Mouse (Mus musculus) kidney, adult 2 months (tissue): ENCODE measurements around the gene Ptpn14. TPM values are rescaled to one million over a fixed set of nuclear protein-coding genes. Genes with fewer than 3 reads are reported as not detected.

Experiments
- DNase-seq: peaks from one replicate; pipeline ENCODE4 v3.0.0; 2021
- H3K27ac ChIP-seq: fragments of 200-500 bp; 2 replicates; pipeline ENCODE4 v1.5.1; 2012; ENCODE audit warnings: low read depth, low read length, control low read depth, inconsistent platforms; ENCODE audit not compliant: insufficient read depth
- H3K27me3 ChIP-seq: fragments of 200-500 bp; replicated peaks from 2 replicates; pipeline ENCODE4 v1.6.1; 2012; ENCODE audit warnings: mild to moderate bottlenecking, moderate library complexity, low read length, inconsistent platforms; ENCODE audit not compliant: control insufficient read depth, insufficient read depth
- H3K36me3 ChIP-seq: fragments of 200-500 bp; 2 replicates; pipeline ENCODE4 v1.6.1; 2012; ENCODE audit warnings: mild to moderate bottlenecking, moderate library complexity, low read length, inconsistent platforms; ENCODE audit not compliant: control insufficient read depth, insufficient read depth
- H3K4me1 ChIP-seq: fragments of 200-500 bp; 2 replicates; pipeline ENCODE4 v1.6.1; 2011; ENCODE audit warnings: low read length; ENCODE audit not compliant: control insufficient read depth, insufficient read depth
- H3K4me3 ChIP-seq: fragments of 200-500 bp; 2 replicates; pipeline ENCODE4 v1.5.1; 2011; ENCODE audit warnings: mild to moderate bottlenecking, low read depth, low read length, control low read depth; ENCODE audit not compliant: insufficient read depth
- CTCF ChIP-seq: fragments of 200-500 bp; conservative IDR thresholded peaks from 2 replicates; pipeline ENCODE4 v1.5.1; 2011; ENCODE audit warnings: low read depth, mild to moderate bottlenecking, control low read depth, low read length, moderate library complexity, mixed read lengths; ENCODE audit not compliant: insufficient read depth, insufficient read length
- POLR2A ChIP-seq: fragments of 200-500 bp; IDR thresholded peaks from one replicate; pipeline ENCODE4 v1.6.1; 2011; ENCODE audit warnings: low read depth, low read length, control low read depth
- WGBS: fragments of 180-500 bp; shearing (Covaris S2); methylation state at CpG from one replicate; pipeline ENCODE4 v1.1.7; 2018; 5-methylcytosine and 5-hydroxymethylcytosine counted together
- polyA plus RNA-seq: library from polyadenylated mRNA; depleted of rRNA; stranded (reverse); fragments of >200 nt; gene quantifications from 2 replicates; pipeline ENCODE4 v1.2.3, GENCODE M21; 2012

The Ptpn14 gene
- polyA plus RNA-seq, 1 experiment: 11.2 TPM

DNA sequence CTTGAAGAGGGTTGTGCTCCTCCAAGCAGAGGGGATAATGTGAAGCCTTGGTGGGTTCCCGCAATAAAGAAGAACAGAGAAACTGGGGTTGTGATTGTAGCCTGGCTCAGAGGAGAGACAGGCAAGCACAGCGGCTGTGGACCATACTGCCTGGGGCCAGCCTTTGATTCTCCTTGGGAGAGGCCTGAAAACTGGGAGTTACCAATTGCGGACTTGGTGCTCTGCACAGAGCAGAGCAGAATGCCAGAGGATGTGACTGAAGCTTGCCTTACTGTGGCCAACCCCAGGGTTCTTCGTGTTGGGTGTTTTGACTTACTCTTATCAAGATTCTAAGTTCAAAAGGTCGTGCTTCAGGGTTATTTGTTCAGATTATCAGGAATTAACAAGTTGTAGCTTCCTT, 92.0 kb downstream of the Ptpn14 start:
- Histone ChIP-seq H3K27ac (no peak overlapping the region), H3K27me3 (no peaks in the 10 kb centered on the region), H3K4me3 (no peak overlapping the region), H3K36me3 (no peaks in the 10 kb centered on the region), H3K4me1 (0 out of 2 replicates have a peak, but pooled peaks cover 4% of the 10 kb centered on the region)
- DNase-seq: no peak
- TF ChIP-seq POLR2A (no peak), CTCF (no peak)
- WGBS: 70% methylated on average over 5 of the region's 5 CpGs

DNA sequence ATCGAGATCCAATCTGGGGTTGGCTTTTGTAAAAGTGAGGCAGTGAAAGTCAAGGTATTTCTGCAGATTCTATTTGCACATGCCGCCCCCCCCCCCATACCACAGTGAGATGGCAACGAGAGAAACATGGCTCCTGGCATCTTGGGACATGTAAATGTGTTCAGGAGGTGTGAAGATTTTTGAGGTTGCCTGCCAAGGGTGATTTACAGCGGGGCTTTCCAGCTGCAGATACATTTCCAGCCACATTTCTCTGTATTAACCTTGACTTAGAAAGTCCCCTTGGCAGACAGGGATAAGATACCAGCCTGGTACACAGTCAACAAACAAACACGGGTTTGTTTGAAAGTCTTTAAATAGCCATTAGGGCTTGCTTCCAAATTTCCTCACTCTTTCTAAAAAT, 96.4 kb downstream of the Ptpn14 start:
- Histone ChIP-seq H3K36me3 (no peaks in the 10 kb centered on the region), H3K27me3 (no peaks in the 10 kb centered on the region), H3K4me3 (no peak overlapping the region), H3K27ac (no peak overlapping the region), H3K4me1 (no peaks in the 10 kb centered on the region)
- 55% methylated on average over 5 of the region's 5 CpGs for WGBS
- no peak for TF ChIP-seq POLR2A
- no peak for TF ChIP-seq CTCF
- no peak for DNase-seq

DNA sequence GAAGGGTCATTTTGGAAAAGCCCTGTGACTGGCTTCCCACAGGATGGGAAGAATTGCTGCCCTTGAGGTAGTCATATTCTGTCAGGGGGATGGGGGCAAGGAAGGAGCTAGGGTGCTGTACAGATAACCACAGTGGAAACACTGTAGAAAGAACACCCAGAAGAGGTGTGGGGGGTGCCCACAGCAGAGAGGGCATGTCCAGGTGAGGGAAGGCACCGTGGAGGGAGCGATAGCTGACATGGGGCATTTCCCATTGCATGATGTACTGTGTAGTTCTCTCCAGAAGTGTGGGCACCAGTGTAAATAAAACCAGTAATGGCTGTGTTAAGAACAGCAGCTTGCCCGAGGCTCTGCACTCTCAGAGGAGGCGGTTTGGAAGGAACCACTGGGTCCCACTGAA, 102.3 kb downstream of the Ptpn14 start:
- Histone ChIP-seq H3K27ac (no peak overlapping the region), H3K4me1 (no peaks in the 10 kb centered on the region), H3K27me3 (no peaks in the 10 kb centered on the region), H3K4me3 (no peak overlapping the region), H3K36me3 (no peaks in the 10 kb centered on the region)
- WGBS: 55% methylated on average over 4 of the region's 4 CpGs
- no peak for DNase-seq
- TF ChIP-seq CTCF: no peak
- no peak for TF ChIP-seq POLR2A

DNA sequence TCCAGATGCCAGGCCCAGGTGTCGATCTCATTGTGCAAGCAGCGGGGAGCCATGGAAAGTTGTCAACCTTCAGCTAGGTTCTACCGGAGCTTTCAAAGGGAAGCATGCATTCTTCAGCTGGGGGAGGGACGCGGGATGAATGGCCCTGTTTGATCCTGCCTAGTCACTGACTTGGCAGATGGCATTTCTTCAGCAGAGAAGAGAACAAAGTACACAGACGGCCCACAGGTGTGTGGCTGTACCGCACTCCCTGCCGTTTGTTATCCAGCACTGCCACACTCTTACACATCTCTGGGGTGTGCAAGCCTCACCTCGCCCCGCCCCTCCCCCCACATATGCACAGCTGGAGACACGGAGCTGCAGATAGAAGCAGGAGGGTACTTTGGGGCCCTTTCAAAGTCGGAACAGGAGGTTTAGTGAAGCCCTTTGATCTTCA, 102.7 kb downstream of the Ptpn14 start:
- WGBS: 26% methylated on average over 12 of the region's 12 CpGs
- no peaks in the 10 kb centered on the region for H3K36me3 ChIP-seq
- H3K27ac ChIP-seq: no peak overlapping the region
- TF ChIP-seq POLR2A (no peak), CTCF (no peak)
- peak; percentile 37 for DNase-seq
- H3K27me3 ChIP-seq: no peaks in the 10 kb centered on the region
- no peaks in the 10 kb centered on the region for H3K4me1 ChIP-seq
- H3K4me3 ChIP-seq: no peak overlapping the region

DNA sequence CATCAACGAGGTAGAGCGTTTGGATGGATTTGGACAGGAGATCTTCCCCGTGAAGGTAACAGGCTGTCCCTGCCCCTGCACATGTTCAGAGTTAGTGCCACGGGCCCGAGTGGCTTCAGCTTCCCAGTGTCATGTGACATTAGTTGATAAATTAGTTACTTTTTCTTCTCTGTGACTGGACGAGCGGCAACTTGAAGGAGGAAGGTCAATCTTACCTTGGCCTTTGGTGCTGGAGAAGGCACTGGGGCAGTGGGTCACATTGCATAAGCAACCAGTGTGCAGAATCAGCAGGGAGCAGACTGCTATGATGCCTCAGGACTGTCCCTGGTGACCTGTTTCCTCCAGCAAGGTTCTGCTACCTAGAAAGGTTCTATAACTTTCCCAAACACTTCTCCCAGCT, 105.3 kb downstream of the Ptpn14 start:
- Histone ChIP-seq H3K36me3 (no peaks in the 10 kb centered on the region), H3K4me1 (no peaks in the 10 kb centered on the region), H3K27ac (no peak overlapping the region), H3K27me3 (no peaks in the 10 kb centered on the region), H3K4me3 (no peak overlapping the region)
- 63% methylated on average over 7 of the region's 7 CpGs for WGBS
- TF ChIP-seq CTCF (no peak), POLR2A (no peak)
- peak; percentile 20 for DNase-seq

DNA sequence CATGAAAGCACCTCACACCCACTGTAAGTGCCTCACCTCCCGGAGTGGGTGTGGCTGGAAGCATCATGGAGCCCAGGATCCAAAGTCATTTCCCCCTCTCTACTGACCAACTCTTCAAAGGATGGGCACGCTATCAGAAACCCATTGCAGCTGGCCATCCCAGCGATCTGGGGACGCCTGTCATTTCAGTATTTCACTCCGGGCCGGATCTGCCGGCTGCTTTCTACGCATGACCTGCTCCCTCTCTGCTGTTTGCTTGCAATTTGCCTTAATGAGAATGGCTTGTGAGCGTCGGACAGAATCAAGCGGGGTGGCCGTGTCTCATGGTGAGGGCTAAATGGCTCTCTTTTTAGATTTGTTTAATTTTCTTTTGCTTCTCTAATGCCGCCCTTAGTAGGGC, 106.1 kb downstream of the Ptpn14 start:
- H3K4me1 ChIP-seq: no peaks in the 10 kb centered on the region
- no peak for TF ChIP-seq POLR2A
- TF ChIP-seq CTCF: no peak
- H3K27ac ChIP-seq: no peak overlapping the region
- no peaks in the 10 kb centered on the region for H3K36me3 ChIP-seq
- 70% methylated on average over 13 of the region's 13 CpGs for WGBS
- H3K4me3 ChIP-seq: no peak overlapping the region
- DNase-seq: no peak
- no peaks in the 10 kb centered on the region for H3K27me3 ChIP-seq

DNA sequence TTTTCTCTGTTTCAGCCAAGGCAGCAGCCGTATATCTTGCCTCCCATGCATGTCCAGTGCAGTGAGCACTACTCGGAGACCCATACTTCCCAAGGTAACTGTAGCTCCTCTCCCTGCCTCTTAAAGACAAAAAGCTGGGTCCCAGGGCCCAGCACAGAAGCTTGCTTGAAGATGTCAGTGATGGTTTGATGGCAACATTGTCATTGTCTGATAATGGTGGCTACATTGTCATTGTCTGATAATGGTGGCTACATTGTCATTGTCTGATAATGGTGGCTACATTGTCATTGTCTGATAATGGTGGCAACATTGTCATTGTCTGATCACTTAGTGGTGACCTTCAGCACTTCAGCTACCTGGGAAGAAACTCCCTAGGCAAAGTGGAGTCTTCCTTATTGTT, 118.3 kb downstream of the Ptpn14 start:
- H3K4me1 ChIP-seq: no peaks in the 10 kb centered on the region
- WGBS: 87% methylated on average over 2 of the region's 2 CpGs
- no peaks in the 10 kb centered on the region for H3K27me3 ChIP-seq
- no peak overlapping the region for H3K4me3 ChIP-seq
- no peak overlapping the region for H3K27ac ChIP-seq
- DNase-seq: no peak
- TF ChIP-seq CTCF (no peak), POLR2A (no peak)
- no peaks in the 10 kb centered on the region for H3K36me3 ChIP-seq

DNA sequence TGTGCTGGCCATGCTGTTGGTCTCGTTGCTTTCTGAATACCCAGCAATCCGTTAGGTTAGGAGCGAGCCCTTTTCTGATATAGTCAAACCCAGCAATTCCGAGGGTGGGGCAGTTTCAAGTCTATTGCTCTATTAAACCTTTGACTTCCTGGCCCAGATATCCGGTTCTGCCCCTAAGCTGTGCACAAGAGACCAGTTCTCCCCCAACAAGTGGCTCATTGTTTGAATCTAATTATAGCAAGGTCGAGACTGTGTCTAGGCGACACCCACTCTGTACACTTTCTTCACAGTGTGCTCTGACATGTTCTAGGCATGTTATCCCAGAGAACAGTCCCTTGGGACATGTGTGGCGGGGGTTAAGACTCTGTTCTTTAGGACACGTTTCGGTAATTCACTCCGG, 121.5 kb downstream of the Ptpn14 start:
- no peak overlapping the region for H3K27ac ChIP-seq
- no peak for TF ChIP-seq CTCF
- no peak for TF ChIP-seq POLR2A
- no peak overlapping the region for H3K4me3 ChIP-seq
- DNase-seq: peak; percentile 16
- no peaks in the 10 kb centered on the region for H3K36me3 ChIP-seq
- 74% methylated on average over 11 of the region's 11 CpGs for WGBS
- H3K4me1 ChIP-seq: no peaks in the 10 kb centered on the region
- no peaks in the 10 kb centered on the region for H3K27me3 ChIP-seq
